Mouse (Mus musculus): ENCODE results near the gene Rxra. TPM values are rescaled to one million over a fixed set of nuclear protein-coding genes. Genes with fewer than 3 reads are reported as not detected.

Gene Rxra
- polyA plus RNA-seq, 1 experiment = 60.0 TPM

DNA sequence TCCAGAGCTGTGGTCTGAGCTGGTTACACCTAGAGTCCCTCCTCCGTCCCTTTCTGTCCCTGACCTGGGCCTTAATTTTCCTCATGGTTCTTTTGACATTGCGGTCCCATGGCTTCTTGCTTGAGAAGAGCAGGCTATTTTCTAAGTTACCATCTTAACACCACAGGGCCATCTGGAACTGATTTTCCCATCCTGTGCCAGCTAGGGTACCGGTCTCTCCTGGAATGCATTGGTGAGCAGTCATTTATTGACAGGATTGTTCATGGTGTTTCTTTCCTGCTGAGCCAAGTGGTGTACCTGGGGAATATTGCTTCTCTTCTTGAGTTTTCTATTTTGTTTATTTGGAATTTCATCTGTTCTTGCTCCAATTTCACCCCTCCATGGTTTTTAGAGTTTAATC lies 131.4 kb downstream of the Rxra start:
- DNase-seq (ENCODE audit: low spot score) = no peak

- no peak for DNase-seq (ENCODE audit: low spot score)
These were observed 133.7 kb downstream of the Rxra start for GRCm38 (mm10) chr2:27809897-27810296.

Other genes starting within 250 kb of the Rxra start
- gene Vav2, start 249.4 kb upstream of the Rxra start, polyA plus RNA-seq (2012; rRNA removed) = 24.7 and 25.8 TPM in 2 replicates
- gene Brd3os, start 234.1 kb upstream of the Rxra start, polyA plus RNA-seq (2012; rRNA removed) = 8.0 and 10.2 TPM in 2 replicates
- 29.8 and 33.0 TPM in 2 replicates for gene Brd3, start 168.8 kb upstream of the Rxra start, polyA plus RNA-seq (2012; rRNA removed)
- 29.1 and 34.4 TPM in 2 replicates for gene Wdr5, start 161.3 kb upstream of the Rxra start, polyA plus RNA-seq (2012; rRNA removed)
- 59.2 and 104 TPM in 2 replicates for gene Col5a1, start 210.0 kb downstream of the Rxra start, polyA plus RNA-seq (2012; rRNA removed)

Measured in urinary bladder, adult 2 months (tissue).